Mouse (Mus musculus): ENCODE results near the gene Zfp280c.

Gene Zfp280c

GRCm38 (mm10) chrX:48594099-48594760 lies at the start of gene Zfp280c:
TSS of gene Zfp280c (minus strand) at chrX:48594504.
- DNase-seq (ENCODE audit: low read depth, low spot score): peak; percentile 50

GRCm38 (mm10) chrX:48637032-48637431 lies 42.7 kb upstream of the Zfp280c start:
- DNase-seq (ENCODE audit: low read depth, low spot score): no peak

GRCm38 (mm10) chrX:48624054-48624420 lies 29.7 kb upstream of the Zfp280c start:
- no peak for DNase-seq (ENCODE audit: low read depth, low spot score)

GRCm38 (mm10) chrX:48623379-48624053 lies 29.2 kb upstream of the Zfp280c start, which contains the start of gene Slc25a14:
TSS of gene Slc25a14 (plus strand) at chrX:48623413.
- peak; percentile 77 for DNase-seq (ENCODE audit: low read depth, low spot score)

GRCm38 (mm10) chrX:48623049-48623378 lies 28.7 kb upstream of the Zfp280c start:
- DNase-seq (ENCODE audit: low read depth, low spot score): no peak

- DNase-seq (ENCODE audit: low read depth, low spot score): no peak
Measured at GRCm38 (mm10) chrX:48604872-48605271, 10.6 kb upstream of the Zfp280c start.

- DNase-seq (ENCODE audit: low read depth, low spot score): no peak
Measured at GRCm38 (mm10) chrX:48596906-48597305, 2.6 kb upstream of the Zfp280c start.

GRCm38 (mm10) chrX:48596053-48596452 lies 1.7 kb upstream of the Zfp280c start:
- DNase-seq (ENCODE audit: low read depth, low spot score): no peak

GRCm38 (mm10) chrX:48593721-48594098 lies 594 bp downstream of the Zfp280c start:
- DNase-seq (ENCODE audit: low read depth, low spot score): no peak

GRCm38 (mm10) chrX:48583332-48583731 lies 11.0 kb downstream of the Zfp280c start:
- DNase-seq (ENCODE audit: low read depth, low spot score): no peak

GRCm38 (mm10) chrX:48532175-48532574 lies 62.1 kb downstream of the Zfp280c start:
- peak; percentile 61 for DNase-seq (ENCODE audit: low read depth, low spot score)

GRCm38 (mm10) chrX:48526435-48526834 lies 67.9 kb downstream of the Zfp280c start:
- DNase-seq (ENCODE audit: low read depth, low spot score): no peak

GRCm38 (mm10) chrX:48525866-48526265 lies 68.4 kb downstream of the Zfp280c start:
- no peak for DNase-seq (ENCODE audit: low read depth, low spot score)

- DNase-seq (ENCODE audit: low read depth, low spot score): no peak
Measured at GRCm38 (mm10) chrX:48525332-48525731, 69.0 kb downstream of the Zfp280c start.

- no peak for DNase-seq (ENCODE audit: low read depth, low spot score)
Measured at GRCm38 (mm10) chrX:48523512-48523911, 70.8 kb downstream of the Zfp280c start.

- no peak for DNase-seq (ENCODE audit: low read depth, low spot score)
Measured at GRCm38 (mm10) chrX:48521651-48522050, 72.7 kb downstream of the Zfp280c start.

- DNase-seq (ENCODE audit: low read depth, low spot score): no peak
Measured at GRCm38 (mm10) chrX:48519549-48520085, 74.7 kb downstream of the Zfp280c start.

- DNase-seq (ENCODE audit: low read depth, low spot score): peak; percentile 32
Measured at GRCm38 (mm10) chrX:48518808-48519548, 75.3 kb downstream of the Zfp280c start, which contains the start of gene Rab33a. TSS of gene Rab33a (plus strand) at chrX:48519285.

- no peak for DNase-seq (ENCODE audit: low read depth, low spot score)
Measured at GRCm38 (mm10) chrX:48518211-48518807, 76.0 kb downstream of the Zfp280c start.

GRCm38 (mm10) chrX:48513824-48514223 lies 80.5 kb downstream of the Zfp280c start:
- no peak for DNase-seq (ENCODE audit: low read depth, low spot score)

- DNase-seq (ENCODE audit: low read depth, low spot score): peak; percentile 92
Measured at GRCm38 (mm10) chrX:48513166-48513807, 81.0 kb downstream of the Zfp280c start, which contains the start of gene Aifm1. TSS of gene Aifm1 (minus strand) at chrX:48513563.
